Mouse (Mus musculus): ENCODE measurements around the gene Nsmce3. TPM values are rescaled to one million over a fixed set of nuclear protein-coding genes. Genes with fewer than 3 reads are reported as not detected.

Nsmce3 gene
- total RNA-seq (2021) = 1 to 10 TPM; 3.4 to 4.1 TPM

- intact Hi-C loops (cut with DNase I) = loop anchor here (10.0 kb wide), 1 partner anchor 478 kb away; the partner anchor contains the start of genes Mcee and Mphosph10
- peak; percentile 96 to 97 for DNase-seq
Observed at GRCm38 (mm10) chr7:64872743-64873241, at the start of gene Nsmce3. Gene Nsmce3, minus strand, starts transcription at chr7:64872997.

DNA sequence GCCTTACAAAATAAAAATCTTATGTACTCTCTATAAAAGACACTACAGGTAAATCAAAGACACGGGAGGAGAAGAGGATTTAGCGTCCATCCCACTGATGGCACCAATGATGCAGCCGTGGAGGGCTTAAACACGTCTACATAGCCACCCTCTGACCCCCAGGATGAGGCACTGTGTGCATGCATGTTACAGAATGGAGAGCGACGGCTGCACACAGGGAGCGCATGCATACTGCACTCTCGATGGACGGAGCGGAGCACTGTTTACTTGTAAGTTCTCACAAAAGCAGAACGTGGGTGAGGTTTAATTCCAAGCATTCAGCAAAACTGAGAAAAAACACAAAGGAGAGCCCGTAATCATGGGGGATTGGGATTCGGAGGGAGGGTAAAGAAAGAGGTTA, 48.4 kb upstream of the Nsmce3 start:
- intact Hi-C loops (cut with DNase I) = no loop called here
- no peak for DNase-seq

GRCm38 (mm10) chr7:64920735-64921134, 47.9 kb upstream of the Nsmce3 start:
- DNase-seq = no peak
- intact Hi-C loops (cut with DNase I) = no loop called here

DNA sequence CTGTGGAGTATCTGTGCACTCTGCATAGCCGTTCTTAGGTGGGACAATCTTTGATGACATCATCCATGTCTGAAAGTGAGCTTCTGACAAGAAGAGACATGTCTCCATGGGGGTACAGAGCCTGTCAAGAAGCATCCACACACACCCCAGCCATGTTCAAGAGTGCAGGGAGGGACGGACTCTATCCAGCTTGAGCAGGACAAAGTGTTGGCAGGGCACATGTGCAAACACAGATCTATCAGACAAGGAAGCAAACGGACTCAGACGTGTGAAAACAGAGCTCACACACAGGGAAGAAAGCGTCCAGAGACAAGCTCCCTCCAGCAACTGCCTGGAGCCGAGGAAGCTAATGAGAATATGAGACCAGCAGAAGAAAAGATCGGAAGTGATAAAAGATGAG, 43.9 kb upstream of the Nsmce3 start:
- DNase-seq = no peak
- intact Hi-C loops (cut with DNase I) = no loop called here

DNA sequence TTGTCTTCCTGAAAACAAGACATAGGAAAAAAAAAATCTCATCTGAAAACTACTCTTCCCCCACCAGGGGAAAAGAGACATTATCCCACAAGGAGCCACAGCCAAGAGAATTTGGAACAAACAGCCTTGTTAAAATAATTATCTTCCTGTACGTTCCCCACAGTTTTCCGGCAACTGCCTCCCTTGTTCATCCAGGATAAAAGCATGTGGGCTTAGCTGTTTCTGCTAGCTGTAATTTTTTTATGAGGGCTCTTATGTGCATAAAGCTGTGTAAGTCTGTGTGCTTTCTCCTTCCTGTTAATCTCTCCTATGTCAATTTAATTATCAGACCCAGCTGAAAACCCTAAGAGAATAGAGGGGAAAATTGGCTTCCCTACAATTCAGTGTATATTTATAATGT, 42.3 kb upstream of the Nsmce3 start:
- intact Hi-C loops (cut with DNase I) = no loop called here
- no peak for DNase-seq

DNA sequence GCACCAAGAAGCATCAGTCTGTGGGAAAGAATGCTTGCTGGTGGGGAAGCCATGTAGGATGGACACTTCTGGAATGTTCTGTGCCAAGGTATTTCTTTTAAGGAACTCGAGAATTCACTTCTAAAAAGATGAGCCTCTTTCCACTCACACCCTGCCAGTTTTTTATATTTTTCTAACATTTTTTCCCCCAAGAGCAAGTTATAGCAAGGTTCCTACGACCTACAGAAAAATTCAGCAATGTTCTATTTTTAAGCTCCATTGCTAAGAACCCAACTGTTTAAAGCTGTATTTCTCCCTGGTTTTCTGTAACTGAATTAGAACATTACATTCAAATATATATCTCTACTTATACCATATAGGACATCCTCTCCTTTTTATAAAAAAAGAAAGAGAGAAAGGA, 39.1 kb upstream of the Nsmce3 start:
- intact Hi-C loops (cut with DNase I) = no loop called here
- DNase-seq = no peak

DNA sequence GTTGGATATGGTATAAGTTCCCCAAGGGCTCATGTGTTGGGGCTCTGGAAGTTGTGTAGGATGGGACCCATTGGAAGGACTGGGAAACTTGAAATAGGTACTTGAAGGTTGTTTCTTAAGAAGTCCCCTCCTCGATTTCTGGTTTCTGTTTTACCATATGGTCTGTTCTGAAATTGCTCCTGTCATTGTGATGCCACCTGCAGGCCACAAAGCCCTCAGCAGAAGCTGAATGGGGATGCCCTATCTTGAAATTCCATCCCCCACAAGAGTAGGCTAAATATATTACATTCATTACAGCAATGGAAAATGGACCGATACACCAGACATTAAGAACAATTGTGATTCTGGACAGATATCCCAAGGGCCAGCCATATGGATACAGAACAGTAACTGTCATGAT, 37.4 kb upstream of the Nsmce3 start:
- DNase-seq = no peak
- intact Hi-C loops (cut with DNase I) = no loop called here

DNA sequence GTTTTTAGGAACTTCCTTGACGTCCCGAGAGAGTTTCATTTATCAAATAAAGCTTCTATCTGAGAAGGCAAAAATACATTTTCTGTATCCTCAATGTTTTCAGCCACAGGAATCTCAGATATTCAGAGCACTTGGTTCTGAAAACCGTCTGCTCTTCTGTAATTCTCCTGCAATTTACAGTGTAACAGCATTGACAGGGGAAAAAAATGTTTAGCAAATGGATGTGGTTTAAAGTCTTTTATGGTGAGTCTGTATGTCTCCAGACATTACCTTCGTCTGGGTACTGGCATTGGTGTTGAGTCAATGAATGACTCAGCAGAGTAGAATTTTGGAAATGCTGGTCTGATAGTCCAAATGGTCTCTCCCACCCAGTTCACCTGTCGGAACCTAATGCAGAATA, 34.2 kb upstream of the Nsmce3 start:
- intact Hi-C loops (cut with DNase I) = no loop called here
- no peak for DNase-seq

DNA sequence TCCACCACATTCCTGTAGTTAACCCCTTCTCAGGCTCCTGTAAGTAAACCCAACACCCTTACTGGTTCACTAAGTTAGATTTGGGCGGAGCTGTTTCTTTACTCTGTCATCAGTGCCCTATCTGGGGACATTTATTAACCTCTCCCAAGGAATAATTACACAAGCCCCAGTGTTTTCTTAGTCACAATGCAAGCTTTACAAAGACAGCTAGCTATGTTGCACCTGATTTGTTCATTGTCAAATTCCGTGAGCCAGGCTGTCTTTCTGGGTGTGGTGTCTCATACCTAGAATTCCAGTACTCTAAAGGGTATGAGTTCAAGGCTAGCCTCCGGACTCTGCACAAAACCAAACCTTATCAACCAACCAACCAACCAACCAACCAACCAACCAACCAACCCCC, 32.7 kb upstream of the Nsmce3 start:
- intact Hi-C loops (cut with DNase I) = no loop called here

DNA sequence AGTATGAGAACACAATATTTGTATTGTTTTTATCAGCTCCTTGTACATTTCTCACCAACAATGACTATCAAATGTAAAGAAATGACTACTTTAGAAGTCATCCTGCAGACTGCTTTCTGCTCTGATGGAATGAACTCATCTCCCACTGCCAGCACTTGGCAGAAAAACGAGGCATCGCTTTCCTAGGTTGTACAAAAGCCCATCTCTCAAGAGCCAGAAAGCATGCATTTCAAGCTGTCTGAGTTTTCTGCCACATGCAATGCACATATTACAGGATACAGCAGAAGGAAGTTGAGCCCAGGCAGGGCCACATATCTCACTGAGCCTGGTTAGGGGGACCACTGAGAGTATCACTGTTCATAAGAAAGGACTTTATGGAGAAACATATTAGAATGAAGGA, 27.5 kb upstream of the Nsmce3 start:
- intact Hi-C loops (cut with DNase I) = no loop called here
- no peak for DNase-seq

More for the DNA sequence above, 32.7 kb upstream of the Nsmce3 start:
- no peak for DNase-seq

- no peak for DNase-seq
- intact Hi-C loops (cut with DNase I) = no loop called here
Observed at GRCm38 (mm10) chr7:64896587-64896986, 23.8 kb upstream of the Nsmce3 start.

DNA sequence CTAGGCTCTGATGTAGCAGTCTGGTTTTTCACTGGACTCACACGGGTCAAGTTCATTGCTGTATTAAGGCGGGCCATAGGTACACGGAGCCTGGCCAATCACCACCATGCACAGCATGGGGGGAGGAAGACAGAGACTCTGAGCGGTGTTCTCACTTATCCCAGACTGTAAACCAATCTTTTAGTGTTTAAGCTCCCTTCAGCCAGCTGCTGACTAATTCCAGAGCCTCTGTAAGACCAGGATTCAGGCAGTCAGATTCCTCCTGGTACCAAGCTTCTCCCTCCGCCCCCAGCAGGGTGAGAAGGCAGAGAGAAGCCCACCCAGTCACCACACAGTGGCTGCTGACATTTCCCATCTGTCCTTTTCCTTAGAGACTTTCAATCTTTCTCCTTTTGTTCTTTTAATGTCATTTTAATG, 22.9 kb upstream of the Nsmce3 start:
- intact Hi-C loops (cut with DNase I) = no loop called here
- no peak for DNase-seq

GRCm38 (mm10) chr7:64891139-64891538, 18.3 kb upstream of the Nsmce3 start:
- intact Hi-C loops (cut with DNase I) = no loop called here
- DNase-seq = peak; percentile 34 to 57

DNA sequence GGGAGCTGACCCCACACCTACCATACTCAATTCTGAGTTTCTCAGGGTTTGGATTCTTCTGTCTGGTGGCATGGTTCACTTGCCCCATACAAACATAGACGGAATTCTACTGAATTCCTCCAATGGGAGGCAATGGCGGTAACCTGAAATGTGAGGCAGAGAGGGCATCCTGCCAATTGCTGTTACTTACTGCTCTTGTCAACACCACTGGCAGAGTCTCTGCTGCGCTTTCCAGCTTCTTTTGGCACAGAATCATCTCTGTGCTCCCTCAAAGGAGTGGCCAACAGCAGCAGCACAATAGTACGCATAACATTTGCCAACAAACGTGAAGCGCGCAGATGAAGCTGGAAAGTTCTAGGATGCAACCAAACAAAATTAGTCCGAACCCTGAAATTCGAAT, 17.1 kb upstream of the Nsmce3 start:
- intact Hi-C loops (cut with DNase I) = no loop called here

GRCm38 (mm10) chr7:64884187-64884862, 11.5 kb upstream of the Nsmce3 start:
- intact Hi-C loops (cut with DNase I) = no loop called here
- DNase-seq = no peak

More for the DNA sequence above, 17.1 kb upstream of the Nsmce3 start:
- DNase-seq = peak; percentile 78 to 83

DNA sequence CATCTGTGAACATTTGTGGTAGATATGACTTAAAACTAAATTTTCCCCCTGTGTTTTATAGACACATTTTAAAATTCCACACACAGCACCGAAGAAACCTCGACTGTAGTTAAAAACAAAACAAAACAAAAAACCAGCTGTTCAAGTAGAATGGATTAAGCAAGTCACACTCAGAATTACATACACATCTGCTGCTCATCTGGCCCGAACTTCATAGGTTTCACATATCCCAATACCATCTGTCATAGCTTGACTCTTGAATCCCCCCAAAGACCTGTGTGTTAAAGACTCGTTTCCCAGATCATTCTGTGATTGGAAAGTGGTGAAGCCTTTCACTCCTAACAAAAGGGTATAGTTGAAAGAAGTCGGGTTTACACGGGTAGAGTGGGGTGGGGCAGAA, 9.4 kb upstream of the Nsmce3 start:
- intact Hi-C loops (cut with DNase I) = no loop called here

GRCm38 (mm10) chr7:64881387-64881786, 8.6 kb upstream of the Nsmce3 start:
- DNase-seq = no peak
- intact Hi-C loops (cut with DNase I) = no loop called here

More for the DNA sequence above, 9.4 kb upstream of the Nsmce3 start:
- DNase-seq = no peak

GRCm38 (mm10) chr7:64880415-64880814, 7.6 kb upstream of the Nsmce3 start:
- intact Hi-C loops (cut with DNase I) = no loop called here
- no peak for DNase-seq

- intact Hi-C loops (cut with DNase I) = loop anchor here (10.0 kb wide), 1 partner anchor 480 kb away; the partner anchor contains the start of genes Mcee and Mphosph10
- no peak for DNase-seq
Observed at GRCm38 (mm10) chr7:64874941-64875340, 2.1 kb upstream of the Nsmce3 start.

DNA sequence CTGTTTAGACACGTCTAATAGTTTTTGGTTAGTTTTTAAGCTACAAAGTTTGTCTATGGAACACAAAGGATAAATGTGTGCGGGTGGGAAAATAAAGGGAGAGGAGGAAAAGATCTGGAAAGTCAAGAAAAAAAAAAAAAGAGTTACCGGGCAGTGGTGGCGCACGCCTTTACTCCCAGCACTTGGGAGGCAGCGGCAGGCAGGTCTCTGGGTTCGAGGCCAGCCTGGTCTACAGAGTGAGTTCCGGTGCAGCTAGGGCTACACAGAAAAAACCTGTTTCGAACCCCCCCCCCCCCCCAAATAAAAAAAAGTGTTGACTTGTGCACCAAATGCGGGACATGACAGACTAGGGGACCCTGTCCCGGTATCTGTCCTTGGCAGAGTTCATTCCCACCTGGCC, 469 bp upstream of the Nsmce3 start:
- no peak for DNase-seq
- intact Hi-C loops (cut with DNase I) = loop anchor here (10.0 kb wide), 1 partner anchor 478 kb away; the partner anchor contains the start of genes Mcee and Mphosph10

DNA sequence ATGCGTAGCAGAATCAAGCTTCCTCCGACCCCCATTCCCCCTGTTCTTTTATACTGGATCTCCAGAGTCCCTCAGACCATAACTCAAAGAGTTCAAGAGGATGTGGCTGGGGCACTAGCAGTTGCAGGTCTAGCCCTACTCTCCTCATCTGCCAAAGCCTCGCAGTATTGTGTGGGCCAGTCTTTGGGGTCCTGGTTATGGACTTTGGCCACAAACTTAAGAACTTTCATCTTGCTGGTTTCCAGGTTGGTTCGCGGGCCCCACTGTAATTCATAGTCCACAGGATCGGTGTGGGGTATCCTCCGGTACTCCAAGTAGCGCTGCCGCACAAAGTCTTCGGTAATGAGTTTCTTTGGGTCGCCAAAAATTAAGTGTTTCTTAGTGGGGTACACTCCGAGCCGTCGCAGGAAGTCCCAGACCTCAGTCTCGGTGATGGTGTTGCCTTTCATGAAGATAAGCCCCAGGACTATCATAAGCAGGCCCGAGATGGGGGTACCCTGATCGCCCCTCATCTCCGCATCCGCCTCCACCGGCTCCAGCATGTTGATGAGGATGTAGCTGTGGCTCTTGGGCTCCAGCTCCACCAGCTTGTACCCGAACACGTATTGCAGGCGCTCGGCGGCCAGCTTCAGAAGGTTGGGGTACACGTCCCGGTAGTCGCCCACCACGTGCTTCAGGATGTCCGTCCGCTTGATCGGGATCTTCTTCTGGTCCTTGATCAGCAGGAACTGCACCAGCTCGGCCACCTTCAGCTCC, 632 bp downstream of the Nsmce3 start:
- intact Hi-C loops (cut with DNase I) = loop anchor here (10.0 kb wide), 1 partner anchor 477 kb away; the partner anchor contains the start of genes Mcee and Mphosph10
- DNase-seq = no peak
